Mouse (Mus musculus) retina, postnatal 1 day (tissue): ENCODE results near the gene Folh1.
A peak's percentile ranks its signal among the peaks of the same experiment; 100 is the strongest.
"Not testable (repeated sequence)": the region's sequence is repeated elsewhere in the genome, so short reads cannot be mapped to it uniquely, and the experiment has no call there.

ENCODE experiments used
- DNase-seq: peaks from one replicate; pipeline ENCODE4 v3.0.0-alpha.2; 2012

Folh1 gene

GRCm38 (mm10) chr7:86775617-86776325 lies at the start of gene Folh1:
TSS of gene Folh1 (minus strand) at chr7:86775943.
- DNase-seq: peak; percentile 16

GRCm38 (mm10) chr7:86816466-86816865 lies 40.7 kb upstream of the Folh1 start:
- no peak for DNase-seq

- DNase-seq: not testable (repeated sequence)
Measured at GRCm38 (mm10) chr7:86815716-86816115, 40.0 kb upstream of the Folh1 start.

- DNase-seq: not testable (repeated sequence)
Measured at GRCm38 (mm10) chr7:86815241-86815640, 39.5 kb upstream of the Folh1 start.

- no peak for DNase-seq
Measured at GRCm38 (mm10) chr7:86794727-86795126, 19.0 kb upstream of the Folh1 start, which contains the start of gene Vmn2r77. TSS of gene Vmn2r77 (plus strand) at chr7:86795027.

GRCm38 (mm10) chr7:86771621-86772020 lies 4.1 kb downstream of the Folh1 start:
- no peak for DNase-seq

GRCm38 (mm10) chr7:86764628-86765027 lies 11.1 kb downstream of the Folh1 start:
- no peak for DNase-seq

GRCm38 (mm10) chr7:86760751-86761150 lies 15.0 kb downstream of the Folh1 start:
- no peak for DNase-seq

- DNase-seq: no peak
Measured at GRCm38 (mm10) chr7:86725013-86725412, 50.7 kb downstream of the Folh1 start.

- no peak for DNase-seq
Measured at GRCm38 (mm10) chr7:86688030-86688429, 87.7 kb downstream of the Folh1 start, which contains the start of gene Olfr292. TSS of gene Olfr292 (plus strand) at chr7:86688330.
